28 mouse cellular contexts compared by ENCODE assay signal in genomic region chr12:9934158-9934557, GRCm38 (mm10).
A peak's percentile ranks its signal among the peaks of the same experiment; 100 is the strongest.
DNase-seq lines count a peak whose midpoint lies in the region; ATAC-seq lines count a peak whose summit lies in the region.
"Had no signal": no experiment of that assay in that cellular context is flagged by ENCODE, and none has a peak within 500 bp of the region (broad histone marks: within the 10 kb centered on the region; RNA-seq: fewer than 3 reads in every experiment).

No protein-coding gene starts in this region.

- no peak overlapping the region for H3K27ac ChIP-seq in heart, embryonic 10.5 days
- H3K27ac ChIP-seq in lung, embryonic 16.5 days (ENCODE audit: low read length): no peak overlapping the region
- H3K27ac ChIP-seq: embryonic facial prominence, embryonic 12.5 days; heart, adult 2 months; hindbrain, embryonic 13.5 days; limb, embryonic 10.5 days; limb, embryonic 15.5 days; liver, embryonic 14.5 days; midbrain, embryonic 13.5 days; stomach, postnatal 0 days had no signal

- no peaks in the 10 kb centered on the region for H3K4me1 ChIP-seq in heart, embryonic 10.5 days
- no peaks in the 10 kb centered on the region for H3K4me1 ChIP-seq in lung, embryonic 16.5 days (replicated peaks; ENCODE audit: control insufficient read depth, insufficient read depth, low read length)
- H3K4me1 ChIP-seq: embryonic facial prominence, embryonic 12.5 days; hindbrain, embryonic 13.5 days; limb, embryonic 10.5 days; limb, embryonic 15.5 days; megakaryocyte, embryonic 14.5 days; midbrain, embryonic 13.5 days had no signal

- no peaks in the 10 kb centered on the region for H3K36me3 ChIP-seq in heart, embryonic 10.5 days
- no peaks in the 10 kb centered on the region for H3K36me3 ChIP-seq in lung, embryonic 16.5 days (ENCODE audit: control insufficient read depth, insufficient read depth, low read length)
- H3K36me3 ChIP-seq: embryonic facial prominence, embryonic 12.5 days; hindbrain, embryonic 13.5 days; limb, embryonic 10.5 days; limb, embryonic 15.5 days; midbrain, embryonic 13.5 days had no signal

- peak; percentile 78 for ATAC-seq in lung, embryonic 16.5 days (ENCODE audit: low read depth)
- ATAC-seq: forebrain, embryonic 14.5 days; intestine, embryonic 16.5 days; midbrain, embryonic 13.5 days had no signal

- DNase-seq in heart, adult 11 months: peak; percentile 97
- no peak for DNase-seq in heart, embryonic 10.5 days (ENCODE audit: low spot score)
- peak; percentile 29 for DNase-seq in heart, postnatal 25 days (ENCODE audit: low spot score)
- no peak for DNase-seq in heart, postnatal 36 days
- peak; percentile 10 for DNase-seq in lung, postnatal 14 days
- DNase-seq in right cerebral cortex, postnatal 10 days (ENCODE audit: low spot score in 2 of 2): no peak
- no peak for DNase-seq in right cerebral cortex, adult 2 months (ENCODE audit: low spot score in 2 of 2)
- DNase-seq: adrenal gland, postnatal 25 days; cerebellum, adult 11-12 months; cerebellum, adult 9-11 months; embryo, embryonic 11 days; kidney, adult 9 months; kidney, postnatal 10 days; layer of hippocampus, adult 9-11 months; right cerebral cortex, postnatal 25 days; thymus, postnatal 4 days had no signal

- H3K9ac ChIP-seq in lung, embryonic 16.5 days (ENCODE audit: low read length): no peak overlapping the region
- H3K9ac ChIP-seq: embryonic facial prominence, embryonic 12.5 days; hindbrain, embryonic 13.5 days; limb, embryonic 15.5 days; liver, embryonic 14.5 days; midbrain, embryonic 13.5 days had no signal

- intact Hi-C loops in heart, postnatal 25 days (cut with DNase I): no loop called here
- intact Hi-C loops in heart, postnatal 36 days (cut with DNase I): no loop called here

- H3K4me3 ChIP-seq in heart, embryonic 10.5 days: no peak overlapping the region
- no peak overlapping the region for H3K4me3 ChIP-seq in lung, embryonic 16.5 days (ENCODE audit: low read length)
- H3K4me3 ChIP-seq: embryonic facial prominence, embryonic 12.5 days; heart, adult 2 months; hindbrain, embryonic 13.5 days; limb, embryonic 10.5 days; limb, embryonic 15.5 days; megakaryocyte, embryonic 14.5 days; midbrain, embryonic 13.5 days had no signal

- H3K27me3 ChIP-seq in heart, embryonic 10.5 days (ENCODE audit: insufficient read depth, poor library complexity, severe bottlenecking): no peaks in the 10 kb centered on the region
- no peaks in the 10 kb centered on the region for H3K27me3 ChIP-seq in lung, embryonic 16.5 days (ENCODE audit: control insufficient read depth, insufficient read depth, low read depth, low read length)
- H3K27me3 ChIP-seq: embryonic facial prominence, embryonic 12.5 days; hindbrain, embryonic 13.5 days; limb, embryonic 15.5 days; megakaryocyte, embryonic 14.5 days; midbrain, embryonic 13.5 days had no signal

- 76% methylated on average over 3 of the region's 3 CpGs for WGBS in heart, embryonic 10.5 days
- 66% methylated on average over 3 of the region's 3 CpGs for WGBS in lung, embryonic 16.5 days

- H3K9me3 ChIP-seq in heart, embryonic 10.5 days: no peaks in the 10 kb centered on the region
- no peaks in the 10 kb centered on the region for H3K9me3 ChIP-seq in lung, embryonic 16.5 days (ENCODE audit: control insufficient read depth, low read length)
- H3K9me3 ChIP-seq: embryonic facial prominence, embryonic 12.5 days; hindbrain, embryonic 13.5 days; limb, embryonic 10.5 days; limb, embryonic 15.5 days; megakaryocyte, embryonic 14.5 days; midbrain, embryonic 13.5 days had no signal

- no peak overlapping the region for H3K4me2 ChIP-seq in lung, embryonic 16.5 days (ENCODE audit: low read depth, low read length)
- H3K4me2 ChIP-seq: embryonic facial prominence, embryonic 12.5 days; hindbrain, embryonic 13.5 days; limb, embryonic 15.5 days; midbrain, embryonic 13.5 days had no signal

Comparison
In these comparisons a context has a peak if more than half of its experiments do, and no peak if none do; other contexts are left out.
1. DNase-seq: peak in heart, adult 11 months (single experiment), heart, postnatal 25 days (single experiment) and lung, postnatal 14 days (single experiment); none in heart, embryonic 10.5 days (single experiment), heart, postnatal 36 days (0 of 2), right cerebral cortex, postnatal 10 days (0 of 2) and right cerebral cortex, adult 2 months (0 of 2).